Mouse (Mus musculus): ENCODE measurements around the gene Slc5a5. TPM values are rescaled to one million over a fixed set of nuclear protein-coding genes. Genes with fewer than 3 reads are reported as not detected.
A peak's percentile ranks its signal among the peaks of the same experiment; 100 is the strongest.

Gene Slc5a5
- polyA plus RNA-seq, 1 experiment: 0.13 TPM

- Histone ChIP-seq H3K27me3 (ENCODE audit: control insufficient read depth, insufficient read depth, insufficient read length) (no peaks in the 10 kb centered on the region), H3K4me3 (ENCODE audit: insufficient read depth, poor library complexity, severe bottlenecking) (no peak overlapping the region), H3ac (ENCODE audit: control insufficient read depth, insufficient read length, low read depth) (peak overlapping the region; percentile 42), H3K79me3 (ENCODE audit: low read depth) (peaks cover 17% of the 10 kb centered on the region), H3K36me3 (ENCODE audit: control insufficient read depth, insufficient read depth) (no peaks in the 10 kb centered on the region), H3K79me2 (ENCODE audit: control insufficient read depth, insufficient read depth) (peaks cover 23% of the 10 kb centered on the region)
- no peak for TF ChIP-seq FOSL1 (IDR thresholded peaks at IDR 0.05; ENCODE audit: insufficient read depth, low read length, poor library complexity, severe bottlenecking)
- peak; percentile 72 for TF ChIP-seq MYOD1 (IDR thresholded peaks at IDR 0.05; ENCODE audit: control insufficient read depth, insufficient read length, low read depth)
- TF ChIP-seq CEBPB (IDR thresholded peaks at IDR 0.05; ENCODE audit: low read depth): peak; percentile 60
- TF ChIP-seq MYOG (IDR thresholded peaks at IDR 0.05; ENCODE audit: control insufficient read depth, extremely low read depth, insufficient read length): no peak
- no peak for TF ChIP-seq USF1 (IDR thresholded peaks at IDR 0.05; ENCODE audit: low read depth)
- TF ChIP-seq MAX (IDR thresholded peaks at IDR 0.05): no peak
- TF ChIP-seq CTCF (IDR thresholded peaks at IDR 0.05; ENCODE audit: control insufficient read depth, insufficient read depth, insufficient read length): no peak
These were observed 10.6 kb upstream of the Slc5a5 start for GRCm38 (mm10) chr8:70903112-70903511.

- TF ChIP-seq MYOG (IDR thresholded peaks at IDR 0.05; ENCODE audit: control insufficient read depth, extremely low read depth, insufficient read length): no peak
- no peaks in the 10 kb centered on the region for H3K27me3 ChIP-seq (ENCODE audit: control insufficient read depth, insufficient read depth, insufficient read length)
- peaks cover 8% of the 10 kb centered on the region for H3K79me3 ChIP-seq (ENCODE audit: low read depth)
- no peak overlapping the region for H3ac ChIP-seq (ENCODE audit: control insufficient read depth, insufficient read length, low read depth)
- peaks cover 15% of the 10 kb centered on the region for H3K79me2 ChIP-seq (ENCODE audit: control insufficient read depth, insufficient read depth)
- no peak overlapping the region for H3K4me3 ChIP-seq (ENCODE audit: insufficient read depth, poor library complexity, severe bottlenecking)
- H3K36me3 ChIP-seq (ENCODE audit: control insufficient read depth, insufficient read depth): no peaks in the 10 kb centered on the region
These were observed 9.7 kb upstream of the Slc5a5 start for GRCm38 (mm10) chr8:70902211-70902610.

GRCm38 (mm10) chr8:70900872-70901387 is 8.4 kb upstream of the Slc5a5 start:
- Histone ChIP-seq H3K36me3 (ENCODE audit: control insufficient read depth, insufficient read depth) (peaks cover 8% of the 10 kb centered on the region), H3K4me3 (ENCODE audit: insufficient read depth, poor library complexity, severe bottlenecking) (no peak overlapping the region), H3K79me2 (ENCODE audit: control insufficient read depth, insufficient read depth) (peaks cover 15% of the 10 kb centered on the region), H3ac (ENCODE audit: control insufficient read depth, insufficient read length, low read depth) (no peak overlapping the region), H3K27me3 (ENCODE audit: control insufficient read depth, insufficient read depth, insufficient read length) (no peaks in the 10 kb centered on the region), H3K79me3 (ENCODE audit: low read depth) (peaks cover 12% of the 10 kb centered on the region)
- TF ChIP-seq USF1 (IDR thresholded peaks at IDR 0.05; ENCODE audit: low read depth) (no peak), MAX (IDR thresholded peaks at IDR 0.05) (no peak), CTCF (IDR thresholded peaks at IDR 0.05; ENCODE audit: control insufficient read depth, insufficient read depth, insufficient read length) (no peak), MYOG (IDR thresholded peaks at IDR 0.05; ENCODE audit: control insufficient read depth, extremely low read depth, insufficient read length) (no peak), FOSL1 (IDR thresholded peaks at IDR 0.05; ENCODE audit: insufficient read depth, low read length, poor library complexity, severe bottlenecking) (no peak), CEBPB (IDR thresholded peaks at IDR 0.05; ENCODE audit: low read depth) (no peak), MYOD1 (IDR thresholded peaks at IDR 0.05; ENCODE audit: control insufficient read depth, insufficient read length, low read depth) (no peak)

- Histone ChIP-seq H3K27me3 (ENCODE audit: control insufficient read depth, insufficient read depth, insufficient read length) (no peaks in the 10 kb centered on the region), H3ac (ENCODE audit: control insufficient read depth, insufficient read length, low read depth) (no peak overlapping the region), H3K4me3 (ENCODE audit: insufficient read depth, poor library complexity, severe bottlenecking) (no peak overlapping the region), H3K36me3 (ENCODE audit: control insufficient read depth, insufficient read depth) (peaks cover 25% of the 10 kb centered on the region), H3K79me3 (ENCODE audit: low read depth) (peaks cover 13% of the 10 kb centered on the region), H3K79me2 (ENCODE audit: control insufficient read depth, insufficient read depth) (peaks cover 27% of the 10 kb centered on the region)
- TF ChIP-seq MYOD1 (IDR thresholded peaks at IDR 0.05; ENCODE audit: control insufficient read depth, insufficient read length, low read depth) (no peak), USF1 (IDR thresholded peaks at IDR 0.05; ENCODE audit: low read depth) (no peak), FOSL1 (IDR thresholded peaks at IDR 0.05; ENCODE audit: insufficient read depth, low read length, poor library complexity, severe bottlenecking) (no peak), CEBPB (IDR thresholded peaks at IDR 0.05; ENCODE audit: low read depth) (no peak), MYOG (IDR thresholded peaks at IDR 0.05; ENCODE audit: control insufficient read depth, extremely low read depth, insufficient read length) (no peak), CTCF (IDR thresholded peaks at IDR 0.05; ENCODE audit: control insufficient read depth, insufficient read depth, insufficient read length) (no peak), MAX (IDR thresholded peaks at IDR 0.05) (no peak)
These were observed 6.7 kb upstream of the Slc5a5 start for GRCm38 (mm10) chr8:70899226-70899625.

- Histone ChIP-seq H3K36me3 (ENCODE audit: control insufficient read depth, insufficient read depth) (peaks cover 30% of the 10 kb centered on the region), H3K27me3 (ENCODE audit: control insufficient read depth, insufficient read depth, insufficient read length) (no peaks in the 10 kb centered on the region), H3ac (ENCODE audit: control insufficient read depth, insufficient read length, low read depth) (peak overlapping the region; percentile 22), H3K79me2 (ENCODE audit: control insufficient read depth, insufficient read depth) (peaks cover 27% of the 10 kb centered on the region), H3K4me3 (ENCODE audit: insufficient read depth, poor library complexity, severe bottlenecking) (no peak overlapping the region), H3K79me3 (ENCODE audit: low read depth) (peaks cover 13% of the 10 kb centered on the region)
- TF ChIP-seq FOSL1 (IDR thresholded peaks at IDR 0.05; ENCODE audit: insufficient read depth, low read length, poor library complexity, severe bottlenecking) (no peak), CEBPB (IDR thresholded peaks at IDR 0.05; ENCODE audit: low read depth) (no peak)
These were observed 6.2 kb upstream of the Slc5a5 start for GRCm38 (mm10) chr8:70898661-70899198.

GRCm38 (mm10) chr8:70897681-70898413 is 5.3 kb upstream of the Slc5a5 start:
- no peak for TF ChIP-seq CEBPB (IDR thresholded peaks at IDR 0.05; ENCODE audit: low read depth)
- TF ChIP-seq CTCF (IDR thresholded peaks at IDR 0.05; ENCODE audit: control insufficient read depth, insufficient read depth, insufficient read length): peak; percentile 78
- H3ac ChIP-seq (ENCODE audit: control insufficient read depth, insufficient read length, low read depth): peak overlapping the region; percentile 79

More at GRCm38 (mm10) chr8:70897681-70898413, 5.3 kb upstream of the Slc5a5 start:
- peaks cover 38% of the 10 kb centered on the region for H3K36me3 ChIP-seq (ENCODE audit: control insufficient read depth, insufficient read depth)
- no peaks in the 10 kb centered on the region for H3K27me3 ChIP-seq (ENCODE audit: control insufficient read depth, insufficient read depth, insufficient read length)
- peaks cover 13% of the 10 kb centered on the region for H3K79me3 ChIP-seq (ENCODE audit: low read depth)
- H3K79me2 ChIP-seq (ENCODE audit: control insufficient read depth, insufficient read depth): peaks cover 27% of the 10 kb centered on the region
- H3K4me3 ChIP-seq (ENCODE audit: insufficient read depth, poor library complexity, severe bottlenecking): peak overlapping the region; percentile 82
